Mouse (Mus musculus): Measurements from ENCODE around the gene Pde2a. TPM values are rescaled to one million over a fixed set of nuclear protein-coding genes. Genes with fewer than 3 reads are reported as not detected.

Pde2a gene
- polyA plus RNA-seq, 1 experiment from 2014 or later = 6.9 TPM

- ATAC-seq (ENCODE audit: insufficient number of reproducible peaks, low FRiP score, low TSS enrichment, low read depth) (no peak), DNase-seq (ENCODE audit: low spot score) (no peak)
- H3K36me3 ChIP-seq (ENCODE audit: control insufficient read depth, insufficient read depth, low read length) = no peaks in the 10 kb centered on the region
- WGBS = 73% methylated on average over 4 of the region's 4 CpGs
- H3K4me3 ChIP-seq (ENCODE audit: low read depth, low read length) = no peak overlapping the region
- H3K27me3 ChIP-seq (ENCODE audit: control insufficient read depth, insufficient read depth, low read length) = peaks cover 2% of the 10 kb centered on the region; the same call in 1 of the 2 replicates
- no peak overlapping the region for H3K27ac ChIP-seq (replicated peaks; ENCODE audit: low read depth, low read length)
- H3K4me2 ChIP-seq (ENCODE audit: low read depth, severe bottlenecking) = no peak overlapping the region
- no peaks in the 10 kb centered on the region for H3K9me3 ChIP-seq (ENCODE audit: control insufficient read depth, low read length)
- no peak overlapping the region for H3K9ac ChIP-seq (ENCODE audit: low read length)
- H3K4me1 ChIP-seq (ENCODE audit: control insufficient read depth, insufficient read depth, low read length) = no peaks in the 10 kb centered on the region
These were observed 36.8 kb downstream of the Pde2a start for GRCm38 (mm10) chr7:101458278-101458781.

- WGBS = 80% methylated on average over 9 of the region's 9 CpGs
- no peak for ATAC-seq (ENCODE audit: insufficient number of reproducible peaks, low FRiP score, low TSS enrichment, low read depth)
- H3K27me3 ChIP-seq (ENCODE audit: control insufficient read depth, insufficient read depth, low read length) = no peaks in the 10 kb centered on the region
- H3K27ac ChIP-seq (replicated peaks; ENCODE audit: low read depth, low read length) = no peak overlapping the region
- H3K4me1 ChIP-seq (ENCODE audit: control insufficient read depth, insufficient read depth, low read length) = no peaks in the 10 kb centered on the region
- H3K36me3 ChIP-seq (ENCODE audit: control insufficient read depth, insufficient read depth, low read length) = no peaks in the 10 kb centered on the region
- DNase-seq (ENCODE audit: low spot score) = no peak
- H3K4me3 ChIP-seq (ENCODE audit: low read depth, low read length) = no peak overlapping the region
- no peaks in the 10 kb centered on the region for H3K9me3 ChIP-seq (ENCODE audit: control insufficient read depth, low read length)
- H3K4me2 ChIP-seq (ENCODE audit: low read depth, severe bottlenecking) = no peak overlapping the region
- no peak overlapping the region for H3K9ac ChIP-seq (ENCODE audit: low read length)
These were observed 37.9 kb downstream of the Pde2a start for GRCm38 (mm10) chr7:101459305-101459813.

DNA sequence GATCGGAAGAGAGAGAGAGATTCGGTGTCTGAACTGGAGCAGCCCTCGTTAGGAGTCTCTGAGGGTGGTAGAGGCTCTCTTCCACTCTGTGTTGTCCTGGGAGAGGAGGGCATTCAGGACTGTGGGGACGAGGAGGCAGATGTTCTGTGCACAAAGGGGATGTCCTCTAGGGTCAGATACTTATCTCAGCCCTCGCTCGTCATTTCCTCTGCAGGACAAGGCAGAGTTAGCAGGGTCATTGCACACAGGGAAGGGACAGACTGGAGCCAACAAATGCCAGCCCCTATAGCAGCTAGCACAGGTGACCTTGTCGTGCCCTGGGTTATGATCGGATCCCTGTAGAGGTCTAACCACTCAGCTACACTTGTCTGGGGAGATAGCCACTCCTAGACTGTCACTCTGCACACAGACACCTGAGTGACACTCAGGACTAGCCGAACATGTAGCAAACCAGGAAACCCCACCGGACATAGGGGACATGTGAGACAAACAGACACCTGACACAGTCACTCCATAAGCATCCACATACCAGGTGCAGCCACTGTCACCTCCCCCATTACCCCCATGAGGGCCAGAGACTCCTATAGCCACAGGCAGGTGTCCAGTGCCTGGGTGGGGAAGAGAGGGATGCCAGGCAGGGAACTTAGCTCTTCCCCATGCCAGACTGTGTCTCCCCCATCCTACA, 38.6 kb downstream of the Pde2a start:
- no peak overlapping the region for H3K27ac ChIP-seq (replicated peaks; ENCODE audit: low read depth, low read length)
- 0 out of 2 replicates have a peak, but pooled peaks cover 2% of the 10 kb centered on the region for H3K4me1 ChIP-seq (ENCODE audit: control insufficient read depth, insufficient read depth, low read length)
- DNase-seq (ENCODE audit: low spot score) (no peak), ATAC-seq (ENCODE audit: insufficient number of reproducible peaks, low FRiP score, low TSS enrichment, low read depth) (no peak)
- H3K4me3 ChIP-seq (ENCODE audit: low read depth, low read length) = no peak overlapping the region
- no peak overlapping the region for H3K4me2 ChIP-seq (ENCODE audit: low read depth, severe bottlenecking)
- no peaks in the 10 kb centered on the region for H3K36me3 ChIP-seq (ENCODE audit: control insufficient read depth, insufficient read depth, low read length)
- WGBS = 59% methylated on average over 10 of the region's 10 CpGs
- H3K27me3 ChIP-seq (ENCODE audit: control insufficient read depth, insufficient read depth, low read length) = no peaks in the 10 kb centered on the region
- H3K9me3 ChIP-seq (ENCODE audit: control insufficient read depth, low read length) = no peaks in the 10 kb centered on the region
- H3K9ac ChIP-seq (ENCODE audit: low read length) = no peak overlapping the region

- ATAC-seq (ENCODE audit: insufficient number of reproducible peaks, low FRiP score, low TSS enrichment, low read depth) (no peak; the same call in 1 of the 2 replicates), DNase-seq (ENCODE audit: low spot score) (no peak)
- Histone ChIP-seq H3K27ac (replicated peaks; ENCODE audit: low read depth, low read length) (no peak overlapping the region), H3K27me3 (ENCODE audit: control insufficient read depth, insufficient read depth, low read length) (no peaks in the 10 kb centered on the region), H3K36me3 (ENCODE audit: control insufficient read depth, insufficient read depth, low read length) (no peaks in the 10 kb centered on the region), H3K4me2 (ENCODE audit: low read depth, severe bottlenecking) (no peak overlapping the region), H3K4me3 (ENCODE audit: low read depth, low read length) (no peak overlapping the region), H3K4me1 (ENCODE audit: control insufficient read depth, insufficient read depth, low read length) (0 out of 2 replicates have a peak, but pooled peaks cover 5% of the 10 kb centered on the region), H3K9ac (ENCODE audit: low read length) (no peak overlapping the region), H3K9me3 (ENCODE audit: control insufficient read depth, low read length) (no peaks in the 10 kb centered on the region)
- 49% methylated on average over 10 of the region's 10 CpGs for WGBS
These were observed 39.1 kb downstream of the Pde2a start for GRCm38 (mm10) chr7:101460608-101460957.

DNA sequence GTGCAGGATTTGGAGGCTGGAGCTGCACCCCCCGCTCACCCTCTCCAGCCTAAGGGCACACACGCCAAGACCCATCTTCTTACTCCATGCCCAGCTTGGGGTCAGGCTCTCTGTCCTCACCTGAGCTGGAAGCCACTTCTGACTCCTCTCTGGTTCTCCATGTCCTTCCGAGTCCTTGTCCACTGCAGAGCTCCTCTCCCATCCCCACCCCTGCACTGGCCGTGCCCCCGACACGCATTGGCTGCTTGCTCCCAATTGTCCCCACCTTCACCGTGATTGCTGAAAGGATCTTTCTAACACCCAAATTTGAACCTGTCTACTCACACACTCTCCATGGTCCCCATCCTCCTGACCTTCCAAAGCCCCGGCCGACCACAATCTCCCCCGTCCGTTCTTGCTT, 40.1 kb downstream of the Pde2a start:
- Histone ChIP-seq H3K36me3 (ENCODE audit: control insufficient read depth, insufficient read depth, low read length) (no peaks in the 10 kb centered on the region), H3K9ac (ENCODE audit: low read length) (no peak overlapping the region), H3K9me3 (ENCODE audit: control insufficient read depth, low read length) (no peaks in the 10 kb centered on the region), H3K27me3 (ENCODE audit: control insufficient read depth, insufficient read depth, low read length) (no peaks in the 10 kb centered on the region), H3K4me3 (ENCODE audit: low read depth, low read length) (no peak overlapping the region), H3K27ac (replicated peaks; ENCODE audit: low read depth, low read length) (no peak overlapping the region), H3K4me1 (ENCODE audit: control insufficient read depth, insufficient read depth, low read length) (0 out of 2 replicates have a peak, but pooled peaks cover 5% of the 10 kb centered on the region), H3K4me2 (ENCODE audit: low read depth, severe bottlenecking) (no peak overlapping the region)
- WGBS = 84% methylated on average over 11 of the region's 11 CpGs
- DNase-seq (ENCODE audit: low spot score) = no peak
- ATAC-seq (ENCODE audit: insufficient number of reproducible peaks, low FRiP score, low TSS enrichment, low read depth) = no peak

DNA sequence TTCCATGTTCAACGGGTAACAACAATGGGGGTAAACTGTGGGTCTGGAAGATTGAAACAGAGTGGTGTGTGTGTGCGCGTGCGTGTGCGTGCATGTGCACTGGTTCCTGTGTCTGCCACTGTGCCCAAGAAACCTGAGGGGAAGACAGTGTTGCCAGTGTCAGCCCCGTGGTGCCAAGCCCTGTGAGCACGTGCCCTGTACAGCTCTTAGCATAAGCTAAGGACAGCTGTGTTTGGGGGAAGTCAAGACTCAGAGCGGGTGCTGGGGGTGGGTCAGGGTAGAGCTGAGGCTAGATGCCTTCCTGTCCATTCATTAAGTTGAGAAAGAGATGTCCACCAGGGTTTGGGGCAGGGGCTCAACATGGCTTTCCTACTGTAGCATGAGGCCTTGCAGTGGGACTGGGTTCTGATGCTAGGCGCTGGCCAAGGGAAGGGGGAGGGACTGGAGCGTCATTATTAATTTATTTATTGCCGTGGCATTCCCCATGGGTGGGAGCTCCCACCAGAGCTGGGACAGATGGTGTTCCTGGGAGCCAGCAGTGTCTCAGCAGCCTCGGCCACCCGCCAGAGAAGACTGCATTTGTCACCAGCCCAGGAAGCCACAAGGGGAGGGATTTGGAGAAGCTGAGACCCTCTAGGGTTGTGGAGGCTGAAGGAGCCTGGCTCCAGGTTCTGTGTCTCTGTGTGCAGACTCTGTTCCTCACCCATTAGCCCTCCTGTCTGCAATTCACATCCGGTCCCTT, 41.0 kb downstream of the Pde2a start:
- no peak overlapping the region for H3K9ac ChIP-seq (ENCODE audit: low read length)
- DNase-seq (ENCODE audit: low spot score) (no peak), ATAC-seq (ENCODE audit: insufficient number of reproducible peaks, low FRiP score, low TSS enrichment, low read depth) (no peak)
- H3K9me3 ChIP-seq (ENCODE audit: control insufficient read depth, low read length) = no peaks in the 10 kb centered on the region
- H3K27ac ChIP-seq (replicated peaks; ENCODE audit: low read depth, low read length) = no peak overlapping the region
- no peak overlapping the region for H3K4me3 ChIP-seq (ENCODE audit: low read depth, low read length)
- WGBS = 73% methylated on average over 14 of the region's 14 CpGs
- H3K36me3 ChIP-seq (ENCODE audit: control insufficient read depth, insufficient read depth, low read length) = no peaks in the 10 kb centered on the region
- no peaks in the 10 kb centered on the region for H3K27me3 ChIP-seq (ENCODE audit: control insufficient read depth, insufficient read depth, low read length)
- H3K4me2 ChIP-seq (ENCODE audit: low read depth, severe bottlenecking) = no peak overlapping the region
- 0 out of 2 replicates have a peak, but pooled peaks cover 5% of the 10 kb centered on the region for H3K4me1 ChIP-seq (ENCODE audit: control insufficient read depth, insufficient read depth, low read length)

GRCm38 (mm10) chr7:101463665-101464271, 42.3 kb downstream of the Pde2a start:
- DNase-seq (ENCODE audit: low spot score) = no peak

DNA sequence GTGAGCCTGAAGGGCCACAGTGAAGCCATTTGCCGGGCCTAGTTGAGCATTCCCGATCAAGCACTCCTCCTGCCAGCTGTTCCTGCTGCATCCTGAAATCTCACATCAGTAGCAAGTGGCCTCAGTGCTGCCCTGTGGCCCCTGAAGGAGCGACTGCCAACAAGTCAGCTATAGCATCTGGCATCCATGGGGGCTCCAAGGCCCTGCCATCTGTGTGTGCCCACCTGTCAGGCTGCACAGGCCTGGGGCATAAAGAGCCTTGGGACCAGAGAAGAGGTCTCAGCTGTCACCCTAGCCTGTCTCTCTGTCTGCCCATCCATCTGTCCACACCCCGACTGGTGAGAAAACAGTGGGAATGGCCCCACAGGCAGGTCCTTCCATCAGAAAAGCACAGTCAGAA, 43.4 kb downstream of the Pde2a start:
- H3K9me3 ChIP-seq (ENCODE audit: control insufficient read depth, low read length) = no peaks in the 10 kb centered on the region
- no peaks in the 10 kb centered on the region for H3K36me3 ChIP-seq (ENCODE audit: control insufficient read depth, insufficient read depth, low read length)
- 45% methylated on average over 4 of the region's 4 CpGs for WGBS
- H3K4me3 ChIP-seq (ENCODE audit: low read depth, low read length) = no peak overlapping the region
- no peak overlapping the region for H3K4me2 ChIP-seq (ENCODE audit: low read depth, severe bottlenecking)
- 0 out of 2 replicates have a peak, but pooled peaks cover 5% of the 10 kb centered on the region for H3K4me1 ChIP-seq (ENCODE audit: control insufficient read depth, insufficient read depth, low read length)
- no peak overlapping the region for H3K27ac ChIP-seq (replicated peaks; ENCODE audit: low read depth, low read length)
- H3K27me3 ChIP-seq (ENCODE audit: control insufficient read depth, insufficient read depth, low read length) = no peaks in the 10 kb centered on the region
- no peak for ATAC-seq (ENCODE audit: insufficient number of reproducible peaks, low FRiP score, low TSS enrichment, low read depth)
- DNase-seq (ENCODE audit: low spot score) = no peak
- H3K9ac ChIP-seq (ENCODE audit: low read length) = no peak overlapping the region

More at GRCm38 (mm10) chr7:101463665-101464271, 42.3 kb downstream of the Pde2a start:
- Histone ChIP-seq H3K27me3 (ENCODE audit: control insufficient read depth, insufficient read depth, low read length) (no peaks in the 10 kb centered on the region), H3K4me2 (ENCODE audit: low read depth, severe bottlenecking) (no peak overlapping the region), H3K27ac (replicated peaks; ENCODE audit: low read depth, low read length) (no peak overlapping the region), H3K4me1 (ENCODE audit: control insufficient read depth, insufficient read depth, low read length) (0 out of 2 replicates have a peak, but pooled peaks cover 5% of the 10 kb centered on the region), H3K9ac (ENCODE audit: low read length) (no peak overlapping the region), H3K9me3 (ENCODE audit: control insufficient read depth, low read length) (no peaks in the 10 kb centered on the region), H3K4me3 (ENCODE audit: low read depth, low read length) (no peak overlapping the region), H3K36me3 (ENCODE audit: control insufficient read depth, insufficient read depth, low read length) (no peaks in the 10 kb centered on the region)
- 85% methylated on average over 11 of the region's 11 CpGs for WGBS
- no peak for ATAC-seq (ENCODE audit: insufficient number of reproducible peaks, low FRiP score, low TSS enrichment, low read depth)

Measured in limb, embryonic 11.5 days (tissue).